Mouse (Mus musculus): Measurements from ENCODE around the gene Rab14. TPM values are rescaled to one million over a fixed set of nuclear protein-coding genes. Genes with fewer than 3 reads are reported as not detected.

The Rab14 gene
- 342 and 349 TPM in 2 replicates for polyA plus RNA-seq (2015; fragmentation: Nextera tagmentation; extraction: Ambion mirVana)

DNA sequence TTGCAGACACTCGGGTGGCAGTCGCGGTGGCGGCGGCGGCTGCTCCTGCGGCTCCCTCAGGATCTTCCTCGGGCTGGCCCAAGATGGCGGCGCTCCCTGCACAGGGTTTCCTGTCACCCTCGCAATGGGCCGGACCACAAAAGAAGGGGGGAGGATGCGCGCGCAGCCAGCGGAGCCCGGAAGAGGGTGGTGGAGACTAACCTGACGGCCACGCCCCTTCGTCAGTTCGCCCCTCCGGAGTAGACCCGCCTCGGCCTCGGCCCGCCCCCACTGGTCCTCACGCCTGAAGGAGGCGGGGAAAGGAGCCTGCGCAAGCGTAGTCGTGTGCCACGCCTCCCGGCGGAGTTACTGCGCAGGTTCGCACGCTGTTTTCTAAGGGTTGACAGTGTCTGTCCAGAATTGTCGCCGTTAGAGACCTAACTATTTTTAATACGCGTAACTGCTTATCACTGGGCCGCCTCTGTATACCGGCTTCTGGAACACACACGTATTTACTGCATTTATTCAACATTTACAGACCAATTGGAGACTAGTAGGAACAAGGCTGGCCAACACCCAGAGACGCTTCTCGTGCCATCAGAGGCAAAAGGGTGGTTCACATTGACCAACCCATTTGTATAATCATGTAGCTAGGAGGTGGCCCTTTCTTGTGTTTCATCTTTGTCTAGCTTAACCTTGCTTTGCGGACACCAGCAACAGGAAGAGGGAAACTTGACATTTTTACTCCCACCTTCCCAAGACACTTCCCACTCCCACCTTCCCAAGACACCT, at the start of gene Rab14:
Gene Rab14 (minus strand): TSS at position 223 of the 771 bp plus-strand sequence.
- no peaks in the 10 kb centered on the region for H3K27me3 ChIP-seq
- ATAC-seq (replicated peaks; ENCODE audit: low FRiP score), result peak; percentile 98
- H3K36me3 ChIP-seq, result no peaks in the 10 kb centered on the region; the same call in 1 of the 2 replicates
- H3K4me3 ChIP-seq (replicated peaks), result peak within 1 kb of the TSS; percentile 89
- H3K9ac ChIP-seq, result peak within 1 kb of the TSS; percentile 100
- H3K27ac ChIP-seq, result peak within 1 kb of the TSS; percentile 98
- H3K4me1 ChIP-seq, result peaks cover 15% of the 10 kb centered on the region
- peak within 1 kb of the TSS; percentile 83 for H3K4me2 ChIP-seq
- no peaks in the 10 kb centered on the region for H3K9me3 ChIP-seq (replicated peaks)
- WGBS, result under 1% methylated on average over 45 of the region's 47 CpGs

DNA sequence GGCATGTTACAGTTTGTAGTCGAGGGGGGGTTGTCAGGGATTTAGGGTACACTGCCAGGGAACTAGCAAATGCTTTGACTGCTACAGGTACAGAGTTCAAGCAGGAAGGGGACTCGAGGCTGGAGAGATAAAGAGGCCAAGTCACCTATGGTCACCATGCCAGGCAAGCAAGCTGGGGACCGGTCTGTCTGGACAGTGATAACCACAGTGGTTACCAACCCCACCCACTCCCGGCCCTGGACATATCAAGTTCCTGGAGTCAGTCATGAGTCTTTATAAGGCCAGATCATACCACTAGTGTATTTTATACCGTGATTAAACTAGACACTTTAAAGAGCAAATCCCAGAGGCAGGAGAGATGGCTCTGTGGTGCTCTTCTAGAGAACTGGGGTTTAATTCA, 46.8 kb upstream of the Rab14 start:
- H3K9me3 ChIP-seq (replicated peaks), result no peaks in the 10 kb centered on the region
- no peak overlapping the region for H3K9ac ChIP-seq
- peaks cover 17% of the 10 kb centered on the region; the same call in 1 of the 2 replicates for H3K4me1 ChIP-seq
- no peak overlapping the region for H3K27ac ChIP-seq
- H3K4me3 ChIP-seq (replicated peaks), result no peak overlapping the region
- no peaks in the 10 kb centered on the region for H3K36me3 ChIP-seq
- no peak overlapping the region for H3K4me2 ChIP-seq
- ATAC-seq (replicated peaks; ENCODE audit: low FRiP score), result no peak
- 64% methylated on average over 5 of the region's 5 CpGs for WGBS
- H3K27me3 ChIP-seq, result no peaks in the 10 kb centered on the region

DNA sequence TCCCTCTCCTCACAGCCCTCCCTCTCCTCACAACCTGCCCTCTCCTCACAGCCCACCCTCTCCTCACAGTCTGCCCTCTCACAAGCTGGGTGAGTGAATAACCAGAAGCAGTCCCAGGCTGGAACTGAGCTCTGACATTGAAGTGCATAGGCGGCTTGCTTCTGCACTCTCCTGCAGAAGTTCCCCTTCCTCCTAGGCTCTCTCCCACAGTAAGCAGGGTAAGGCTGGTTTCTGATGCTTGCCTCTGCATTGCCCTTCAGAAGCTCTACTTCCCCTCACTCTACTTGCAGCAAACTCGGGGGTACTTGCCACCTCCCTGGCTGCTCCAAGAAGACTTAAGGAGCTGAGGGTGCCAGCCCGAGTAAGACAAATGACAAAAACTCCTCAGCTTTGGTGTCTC, 43.3 kb upstream of the Rab14 start:
- H3K36me3 ChIP-seq, result no peaks in the 10 kb centered on the region
- H3K27ac ChIP-seq, result 0 out of 2 replicates have a peak overlapping the region, but pooled peaks have one; percentile 14
- no peak for ATAC-seq (replicated peaks; ENCODE audit: low FRiP score)
- H3K4me3 ChIP-seq (replicated peaks), result no peak overlapping the region
- H3K4me1 ChIP-seq, result peaks cover 23% of the 10 kb centered on the region
- no peak overlapping the region for H3K4me2 ChIP-seq
- no peak overlapping the region for H3K9ac ChIP-seq
- no peaks in the 10 kb centered on the region for H3K9me3 ChIP-seq (replicated peaks)
- whole genome bisulfite sequencing, result 56% methylated on average over 3 of the region's 3 CpGs
- H3K27me3 ChIP-seq, result no peaks in the 10 kb centered on the region

DNA sequence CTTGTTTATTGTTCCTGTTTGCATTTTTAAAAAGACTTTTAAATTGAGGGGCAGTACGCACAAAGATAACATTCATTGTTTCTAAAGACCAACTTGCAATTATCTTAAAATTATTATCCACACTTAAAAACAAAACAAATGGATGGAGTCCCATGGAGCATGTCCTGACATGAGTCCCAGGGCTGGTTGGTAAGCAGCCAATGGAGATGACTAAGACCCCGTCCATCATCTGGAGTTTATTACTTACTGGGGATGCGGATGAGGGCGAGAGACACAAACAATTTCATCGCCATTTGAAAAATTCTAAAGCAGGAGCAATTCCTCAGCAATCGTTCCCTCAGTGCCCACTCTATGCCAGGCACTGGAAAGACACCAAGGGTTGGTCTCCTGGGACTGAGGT, 34.1 kb upstream of the Rab14 start:
- no peak for ATAC-seq (replicated peaks; ENCODE audit: low FRiP score)
- Histone ChIP-seq H3K36me3 (no peaks in the 10 kb centered on the region), H3K9me3 (replicated peaks) (no peaks in the 10 kb centered on the region), H3K4me3 (replicated peaks) (no peak overlapping the region), H3K27ac (no peak overlapping the region), H3K4me1 (peaks cover 17% of the 10 kb centered on the region), H3K27me3 (no peaks in the 10 kb centered on the region), H3K9ac (no peak overlapping the region), H3K4me2 (no peak overlapping the region)
- 75% methylated on average over 6 of the region's 6 CpGs for WGBS

DNA sequence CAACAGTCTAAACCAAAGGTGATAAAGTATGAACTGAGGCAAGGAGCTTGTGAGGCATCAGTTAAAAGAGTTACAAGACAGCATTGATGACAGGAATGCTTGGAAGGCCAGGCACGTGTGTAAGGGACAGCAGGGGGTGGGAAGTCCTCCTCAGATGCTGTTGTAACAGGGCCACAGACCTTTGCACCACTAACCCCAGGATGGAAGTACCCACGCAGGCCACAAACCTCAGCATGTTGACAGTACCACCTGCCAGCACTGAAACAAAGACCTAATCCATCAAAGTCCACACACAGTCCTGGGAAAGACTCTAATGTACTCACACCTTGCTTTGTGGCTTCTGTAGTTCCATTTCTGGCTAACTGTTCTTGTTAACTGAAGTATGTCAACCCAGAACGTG, 33.0 kb upstream of the Rab14 start:
- WGBS, result 38% methylated on average over 3 of the region's 3 CpGs
- Histone ChIP-seq H3K4me3 (replicated peaks) (no peak overlapping the region), H3K9me3 (replicated peaks) (no peaks in the 10 kb centered on the region), H3K9ac (no peak overlapping the region), H3K36me3 (no peaks in the 10 kb centered on the region), H3K27ac (no peak overlapping the region), H3K4me2 (no peak overlapping the region), H3K27me3 (no peaks in the 10 kb centered on the region), H3K4me1 (peaks cover 17% of the 10 kb centered on the region)
- ATAC-seq (replicated peaks; ENCODE audit: low FRiP score), result no peak

DNA sequence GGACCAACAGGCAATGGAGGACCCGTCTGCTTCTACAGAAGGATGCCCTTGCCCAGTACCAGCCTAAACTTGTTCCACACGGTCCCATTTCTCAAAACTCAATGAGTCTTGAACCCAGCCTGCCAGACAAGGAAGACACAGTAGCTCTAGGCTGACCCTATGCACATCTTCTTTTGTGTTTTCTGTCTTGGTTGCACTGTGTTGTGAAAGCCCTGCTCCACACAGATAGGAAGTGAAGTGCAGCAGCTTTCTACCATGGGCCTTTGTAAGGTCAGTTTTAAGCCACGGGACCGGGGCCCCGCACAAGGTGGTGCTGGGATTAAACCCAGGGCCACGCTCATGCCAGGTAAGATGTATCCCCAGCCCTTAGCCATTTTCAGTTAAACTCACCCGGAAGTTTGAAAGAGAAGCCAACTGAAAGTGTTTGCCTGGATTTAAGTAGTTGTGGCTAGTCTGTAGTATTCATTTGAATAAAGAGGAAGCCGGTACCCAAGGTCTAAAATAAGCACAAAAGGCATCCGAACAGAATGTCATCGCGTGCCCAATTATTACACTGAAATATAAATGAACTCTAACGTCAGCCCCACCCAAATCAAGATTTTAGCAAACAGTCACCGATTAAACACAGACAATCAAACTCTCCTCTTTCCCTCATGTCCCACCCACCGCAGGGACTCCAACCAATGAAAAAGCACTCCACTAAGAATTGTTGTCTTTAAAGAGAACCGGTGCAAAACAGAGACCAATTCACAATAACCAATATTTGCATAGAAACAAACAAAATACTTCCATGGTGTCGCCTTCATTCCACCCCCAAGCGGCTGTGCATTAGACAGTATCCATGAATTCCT, 31.9 kb upstream of the Rab14 start:
- H3K4me2 ChIP-seq, result no peak overlapping the region
- H3K9ac ChIP-seq, result no peak overlapping the region
- no peak for ATAC-seq (replicated peaks; ENCODE audit: low FRiP score)
- peaks cover 17% of the 10 kb centered on the region for H3K4me1 ChIP-seq
- H3K4me3 ChIP-seq (replicated peaks), result no peak overlapping the region
- WGBS, result 77% methylated on average over 17 of the region's 17 CpGs
- H3K27ac ChIP-seq, result no peak overlapping the region
- H3K36me3 ChIP-seq, result no peaks in the 10 kb centered on the region
- H3K9me3 ChIP-seq (replicated peaks), result no peaks in the 10 kb centered on the region
- H3K27me3 ChIP-seq, result no peaks in the 10 kb centered on the region

DNA sequence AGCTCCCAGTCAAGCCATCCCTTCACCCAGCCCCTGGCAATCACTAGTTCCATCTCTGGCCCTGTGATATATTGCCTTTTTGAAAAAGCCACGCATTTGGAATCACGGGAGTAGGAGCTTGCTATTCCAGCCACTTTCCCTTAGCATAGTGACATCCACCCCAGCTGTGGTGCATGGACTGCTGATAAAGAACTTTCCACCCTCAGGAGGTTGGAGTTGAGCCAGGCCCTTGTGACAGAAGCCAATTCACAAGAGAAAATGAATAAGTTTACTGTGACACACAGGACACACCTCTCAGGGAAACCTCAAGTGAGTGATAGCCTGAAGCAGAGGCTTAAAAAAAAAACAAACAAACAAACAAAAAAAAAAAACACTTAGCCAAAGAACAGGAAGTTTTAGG, 31.0 kb upstream of the Rab14 start:
- WGBS, result 36% methylated on average over 2 of the region's 2 CpGs

DNA sequence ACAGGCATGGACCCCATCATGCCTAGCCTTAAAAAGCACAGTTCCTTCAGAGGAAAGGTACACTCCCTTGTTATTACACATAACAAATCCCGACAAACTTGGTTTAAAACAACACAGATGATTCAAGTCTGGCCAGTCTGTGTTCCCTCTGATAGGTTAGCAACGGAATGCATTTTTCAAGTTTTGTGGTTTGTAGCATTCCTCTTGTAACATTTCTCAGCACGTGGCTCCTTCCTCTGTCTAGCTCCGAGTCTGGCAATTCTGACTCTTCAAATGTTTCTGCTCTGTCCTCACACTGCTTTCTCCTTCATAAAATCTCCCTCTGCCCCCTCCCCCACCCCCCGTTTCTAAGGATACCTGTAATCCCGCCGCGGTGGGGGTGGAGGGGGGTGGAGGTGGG, 29.3 kb upstream of the Rab14 start:
- Histone ChIP-seq H3K9me3 (replicated peaks) (no peaks in the 10 kb centered on the region), H3K4me2 (no peak overlapping the region), H3K4me1 (peaks cover 15% of the 10 kb centered on the region), H3K4me3 (replicated peaks) (no peak overlapping the region), H3K9ac (no peak overlapping the region), H3K27me3 (no peaks in the 10 kb centered on the region), H3K27ac (no peak overlapping the region), H3K36me3 (no peaks in the 10 kb centered on the region)
- no peak for ATAC-seq (replicated peaks; ENCODE audit: low FRiP score)
- 16% methylated on average over 8 of the region's 8 CpGs for WGBS

More for the DNA sequence above, 31.0 kb upstream of the Rab14 start:
- Histone ChIP-seq H3K4me3 (replicated peaks) (no peak overlapping the region), H3K9ac (no peak overlapping the region), H3K4me2 (no peak overlapping the region), H3K27ac (peak overlapping the region; percentile 18; the same call in 1 of the 2 replicates), H3K9me3 (replicated peaks) (no peaks in the 10 kb centered on the region), H3K36me3 (no peaks in the 10 kb centered on the region), H3K27me3 (no peaks in the 10 kb centered on the region), H3K4me1 (peaks cover 17% of the 10 kb centered on the region)
- ATAC-seq (replicated peaks; ENCODE audit: low FRiP score), result no peak

DNA sequence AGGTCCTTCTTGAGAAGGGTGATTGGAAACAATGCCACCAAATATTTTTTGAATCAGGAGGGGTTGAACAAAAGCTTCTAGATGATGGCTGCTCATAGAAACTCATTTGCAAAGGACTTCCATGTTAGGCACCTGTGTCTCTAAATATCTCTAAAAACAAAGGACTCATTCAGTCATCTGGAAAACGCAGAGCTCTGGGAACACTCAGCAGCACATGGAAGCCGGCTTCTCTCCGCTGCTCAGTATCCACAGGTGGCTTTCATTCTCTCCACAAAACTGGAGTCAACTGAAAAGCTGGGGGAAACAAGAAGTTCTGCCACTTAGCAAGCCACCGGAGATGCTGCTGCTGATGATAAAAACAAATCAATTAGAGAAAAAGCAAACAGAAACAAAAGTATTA, 27.2 kb upstream of the Rab14 start:
- Histone ChIP-seq H3K36me3 (no peaks in the 10 kb centered on the region), H3K9me3 (replicated peaks) (no peaks in the 10 kb centered on the region), H3K9ac (no peak overlapping the region), H3K4me2 (no peak overlapping the region), H3K27ac (no peak overlapping the region), H3K4me1 (peaks cover 21% of the 10 kb centered on the region), H3K4me3 (replicated peaks) (no peak overlapping the region), H3K27me3 (no peaks in the 10 kb centered on the region)
- ATAC-seq (replicated peaks; ENCODE audit: low FRiP score), result no peak
- WGBS, result 73% methylated on average over 4 of the region's 4 CpGs

DNA sequence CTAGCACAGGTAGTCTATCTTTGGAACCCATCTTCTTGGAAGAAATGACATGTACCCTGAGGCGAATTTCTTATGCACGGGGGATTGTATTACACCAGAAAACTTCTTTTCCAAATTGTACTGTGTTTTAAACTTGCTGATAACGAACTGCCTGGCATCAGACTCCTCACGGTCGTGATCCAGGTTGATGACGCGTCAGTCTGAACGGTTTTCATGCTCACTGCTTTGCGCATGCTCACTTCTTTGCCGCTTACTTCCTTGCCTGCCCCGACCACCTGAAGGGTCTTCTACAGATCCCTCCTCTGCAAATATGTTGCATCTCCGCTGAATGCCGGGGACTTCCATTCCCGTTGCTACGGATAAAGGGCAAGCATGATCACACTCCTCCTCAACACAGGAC, 23.4 kb upstream of the Rab14 start:
- H3K27ac ChIP-seq, result no peak overlapping the region
- peaks cover 6% of the 10 kb centered on the region; the same call in 1 of the 2 replicates for H3K4me1 ChIP-seq
- no peaks in the 10 kb centered on the region for H3K27me3 ChIP-seq
- H3K9me3 ChIP-seq (replicated peaks), result no peaks in the 10 kb centered on the region
- no peak overlapping the region for H3K9ac ChIP-seq
- H3K36me3 ChIP-seq, result no peaks in the 10 kb centered on the region
- no peak overlapping the region for H3K4me3 ChIP-seq (replicated peaks)
- 85% methylated on average over 15 of the region's 15 CpGs for WGBS
- H3K4me2 ChIP-seq, result no peak overlapping the region
- no peak for ATAC-seq (replicated peaks; ENCODE audit: low FRiP score)

DNA sequence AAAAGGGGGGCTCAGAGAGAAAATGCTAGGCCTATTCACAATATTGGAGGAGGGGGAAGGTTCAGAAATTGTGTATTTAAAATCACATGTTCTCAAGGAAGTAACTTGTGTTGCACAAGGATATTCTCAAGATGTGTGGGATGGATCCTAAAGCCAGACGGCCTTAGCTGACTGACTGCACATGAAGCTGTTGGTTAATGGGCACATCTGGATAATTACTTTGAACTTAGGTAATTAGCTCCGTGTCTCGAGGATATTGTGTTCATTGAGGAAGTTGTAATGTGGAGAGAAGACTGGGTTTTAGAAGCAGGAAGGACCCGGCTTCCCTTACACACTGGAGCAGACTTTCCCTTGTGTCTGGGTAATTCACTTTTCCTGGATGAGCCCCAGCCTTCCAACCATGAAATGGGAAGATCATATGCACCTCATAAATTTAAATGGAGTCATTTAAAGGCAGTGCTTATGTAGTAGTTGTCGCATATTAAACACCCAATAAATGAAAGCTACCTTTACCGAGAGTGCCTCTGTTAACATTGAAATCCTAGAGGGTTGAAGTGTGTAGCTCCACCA, 22.0 kb upstream of the Rab14 start:
- ATAC-seq (replicated peaks; ENCODE audit: low FRiP score), result 0 out of 2 replicates have a peak, but pooled peaks have one; percentile 29
- WGBS, result 27% methylated on average over 6 of the region's 6 CpGs
- H3K36me3 ChIP-seq, result no peaks in the 10 kb centered on the region

DNA sequence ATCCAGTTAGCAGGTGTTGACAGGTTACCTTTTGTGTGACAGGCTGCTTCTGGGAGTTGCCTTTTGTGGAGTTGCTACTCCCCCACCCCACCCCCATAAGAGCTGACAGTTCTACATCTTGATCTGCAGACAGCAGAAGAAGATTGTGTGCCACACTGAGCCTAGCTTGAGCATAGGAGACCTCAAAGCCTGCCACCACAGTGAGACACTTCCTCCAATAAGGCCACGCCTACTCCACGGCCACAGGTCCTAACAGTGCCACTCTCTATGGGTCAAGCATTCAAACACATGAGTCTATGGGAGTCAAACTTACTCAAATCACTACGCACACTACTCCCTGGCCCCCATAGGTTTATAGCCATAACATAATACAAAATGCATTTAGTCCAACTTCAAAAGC, 17.8 kb upstream of the Rab14 start:
- H3K4me2 ChIP-seq, result no peak overlapping the region
- H3K9me3 ChIP-seq (replicated peaks), result no peaks in the 10 kb centered on the region
- 97% methylated on average over 3 of the region's 3 CpGs for WGBS
- no peaks in the 10 kb centered on the region for H3K36me3 ChIP-seq
- peaks cover 24% of the 10 kb centered on the region for H3K4me1 ChIP-seq
- no peak for ATAC-seq (replicated peaks; ENCODE audit: low FRiP score)
- no peak overlapping the region for H3K9ac ChIP-seq
- no peak overlapping the region for H3K4me3 ChIP-seq (replicated peaks)
- H3K27me3 ChIP-seq, result no peaks in the 10 kb centered on the region
- H3K27ac ChIP-seq, result no peak overlapping the region

More for the DNA sequence above, 22.0 kb upstream of the Rab14 start:
- Histone ChIP-seq H3K4me3 (replicated peaks) (no peak overlapping the region), H3K9me3 (replicated peaks) (no peaks in the 10 kb centered on the region), H3K9ac (no peak overlapping the region), H3K27ac (no peak overlapping the region), H3K27me3 (no peaks in the 10 kb centered on the region), H3K4me2 (no peak overlapping the region), H3K4me1 (peaks cover 6% of the 10 kb centered on the region; the same call in 1 of the 2 replicates)

Measured in kidney, embryonic 15.5 days (tissue).